Mouse (Mus musculus): ENCODE measurements around the gene Eps8.

The Eps8 gene

GRCm38 (mm10) chr6:137570019-137570418 lies 84.7 kb downstream of the Eps8 start:
- DNase-seq (ENCODE audit: low spot score in 2 of 2): no peak

GRCm38 (mm10) chr6:137569071-137569470 lies 85.6 kb downstream of the Eps8 start:
- no peak for DNase-seq (ENCODE audit: low spot score in 2 of 2)

- peak in 1 of 2 experiments; percentile 32 for DNase-seq (ENCODE audit: low spot score in 2 of 2)
Measured at GRCm38 (mm10) chr6:137565890-137566289, 88.8 kb downstream of the Eps8 start.

- DNase-seq (ENCODE audit: low spot score in 2 of 2): no peak
Measured at GRCm38 (mm10) chr6:137565454-137565853, 89.2 kb downstream of the Eps8 start.

GRCm38 (mm10) chr6:137560358-137560859 lies 94.3 kb downstream of the Eps8 start:
- DNase-seq (ENCODE audit: low spot score in 2 of 2): no peak

- no peak for DNase-seq (ENCODE audit: low spot score in 2 of 2)
Measured at GRCm38 (mm10) chr6:137558840-137559239, 95.8 kb downstream of the Eps8 start.

GRCm38 (mm10) chr6:137557671-137558070 lies 97.0 kb downstream of the Eps8 start:
- no peak for DNase-seq (ENCODE audit: low spot score in 2 of 2)

- DNase-seq (ENCODE audit: low spot score in 2 of 2): no peak
Measured at GRCm38 (mm10) chr6:137557159-137557558, 97.5 kb downstream of the Eps8 start.

- DNase-seq (ENCODE audit: low spot score in 2 of 2): no peak
Measured at GRCm38 (mm10) chr6:137556636-137557035, 98.0 kb downstream of the Eps8 start.

- no peak for DNase-seq (ENCODE audit: low spot score in 2 of 2)
Measured at GRCm38 (mm10) chr6:137550181-137550580, 104.5 kb downstream of the Eps8 start.

- DNase-seq (ENCODE audit: low spot score in 2 of 2): no peak
Measured at GRCm38 (mm10) chr6:137548613-137549012, 106.1 kb downstream of the Eps8 start.

- DNase-seq (ENCODE audit: low spot score in 2 of 2): no peak
Measured at GRCm38 (mm10) chr6:137547555-137547954, 107.1 kb downstream of the Eps8 start.

- DNase-seq (ENCODE audit: low spot score in 2 of 2): no peak
Measured at GRCm38 (mm10) chr6:137546101-137546500, 108.6 kb downstream of the Eps8 start.

GRCm38 (mm10) chr6:137545341-137545740 lies 109.3 kb downstream of the Eps8 start:
- DNase-seq (ENCODE audit: low spot score in 2 of 2): no peak

- DNase-seq (ENCODE audit: low spot score in 2 of 2): no peak
Measured at GRCm38 (mm10) chr6:137542231-137543152, 112.2 kb downstream of the Eps8 start.

- DNase-seq (ENCODE audit: low spot score in 2 of 2): no peak
Measured at GRCm38 (mm10) chr6:137541216-137542176, 113.2 kb downstream of the Eps8 start.

- DNase-seq (ENCODE audit: low spot score in 2 of 2): no peak
Measured at GRCm38 (mm10) chr6:137540800-137541199, 113.9 kb downstream of the Eps8 start.

- DNase-seq (ENCODE audit: low spot score in 2 of 2): no peak
Measured at GRCm38 (mm10) chr6:137540346-137540745, 114.3 kb downstream of the Eps8 start.

GRCm38 (mm10) chr6:137539219-137539618 lies 115.5 kb downstream of the Eps8 start:
- no peak for DNase-seq (ENCODE audit: low spot score in 2 of 2)

- no peak for DNase-seq (ENCODE audit: low spot score in 2 of 2)
Measured at GRCm38 (mm10) chr6:137532758-137533157, 121.9 kb downstream of the Eps8 start.

GRCm38 (mm10) chr6:137525769-137526168 lies 128.9 kb downstream of the Eps8 start:
- no peak for DNase-seq (ENCODE audit: low spot score in 2 of 2)

- DNase-seq (ENCODE audit: low spot score in 2 of 2): no peak
Measured at GRCm38 (mm10) chr6:137520343-137520704, 134.4 kb downstream of the Eps8 start.

All from spleen, postnatal 10 days (tissue).